Mouse (Mus musculus) fat pad, adult 2 months (tissue): ENCODE measurements around the gene Cldn14.
"Not testable (repeated sequence)": the region's sequence is repeated elsewhere in the genome, so short reads cannot be mapped to it uniquely, and the experiment has no call there.

Experiments
- DNase-seq: peaks from one replicate; pipeline ENCODE4 v3.0.0-alpha.2; 2011; ENCODE audit warnings: low read depth, low spot score; ENCODE audit errors: extremely low read depth

Gene Cldn14

DNA sequence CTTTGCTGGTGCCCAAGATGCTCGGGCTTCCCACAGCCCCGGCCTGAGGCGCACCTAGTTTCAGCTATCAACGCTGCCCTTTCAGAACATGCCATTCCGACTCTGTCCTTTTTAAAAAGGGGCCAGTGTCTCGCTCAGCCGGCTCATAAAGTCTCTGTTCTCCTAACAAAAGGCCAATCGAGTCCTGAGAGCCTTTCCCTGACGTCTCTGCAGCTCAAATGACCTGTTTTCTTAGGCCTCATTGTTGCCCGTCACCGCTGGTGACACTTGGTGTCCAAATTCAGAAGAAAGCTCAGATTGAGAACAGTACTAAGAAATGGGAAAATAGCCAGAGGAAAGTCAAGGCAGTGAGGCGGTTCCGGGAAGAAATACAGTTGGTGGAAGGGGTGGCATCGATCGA, at the start of gene Cldn14:
Gene Cldn14, minus strand, starts transcription at position 101 of the 400 bp plus-strand sequence.
- DNase-seq = no peak

DNA sequence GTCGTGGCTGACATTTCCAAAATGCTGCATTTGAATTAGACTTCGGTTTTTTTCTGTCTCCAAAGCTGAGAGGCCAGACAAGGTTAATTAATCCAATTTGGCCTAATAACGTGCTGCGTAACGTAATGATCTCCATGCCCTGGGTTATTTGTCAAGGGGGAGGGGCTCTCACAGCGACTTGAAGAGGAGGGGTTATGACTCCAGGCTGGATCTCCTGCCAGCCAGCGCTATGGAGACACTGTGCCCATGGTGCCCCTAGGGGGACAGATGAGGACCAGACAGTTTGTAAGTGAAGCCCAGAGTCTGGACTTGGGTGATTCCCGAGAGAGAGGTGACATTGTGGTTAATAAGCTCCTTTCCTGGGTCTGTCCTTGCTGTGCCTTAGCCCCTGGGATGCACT, 46.9 kb upstream of the Cldn14 start:
- DNase-seq = no peak

DNA sequence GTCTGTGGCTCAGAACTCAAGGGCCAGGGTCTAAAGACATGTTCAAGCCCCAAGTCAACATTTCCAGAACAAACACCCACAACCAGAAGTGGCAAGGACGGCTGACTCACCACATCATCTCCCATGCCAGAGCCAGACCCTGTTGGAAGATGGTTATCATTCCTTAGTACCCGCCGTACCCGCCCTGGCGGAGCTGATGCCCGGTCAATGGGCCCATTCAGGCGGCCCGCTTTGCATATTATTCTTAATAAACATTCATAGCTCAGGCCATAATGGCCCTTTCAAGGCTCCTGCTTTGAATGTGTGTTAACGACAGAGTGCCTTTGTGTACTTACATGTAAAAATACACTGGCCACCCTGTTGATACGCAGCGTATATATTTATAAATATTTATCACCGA, 46.5 kb upstream of the Cldn14 start:
- DNase-seq = no peak

DNA sequence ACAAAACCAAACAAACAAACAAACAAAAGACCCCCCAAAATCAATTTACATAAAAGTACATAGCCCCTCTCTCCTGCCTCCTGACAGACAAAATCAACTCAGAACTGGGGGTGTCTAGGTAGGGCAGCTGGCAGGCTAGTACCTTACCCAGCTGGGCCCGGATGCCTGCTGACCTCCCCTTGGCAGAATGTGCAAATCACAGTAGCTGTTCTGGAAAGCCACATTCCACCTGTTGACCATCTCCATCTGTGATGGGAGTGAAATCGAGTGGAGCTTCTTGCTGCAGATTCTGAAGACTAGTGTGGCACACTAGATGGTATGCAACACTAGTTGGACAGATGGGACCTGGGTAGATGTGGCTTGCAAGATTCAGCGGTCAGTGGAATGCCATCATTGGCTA, 41.7 kb upstream of the Cldn14 start:
- DNase-seq = no peak

DNA sequence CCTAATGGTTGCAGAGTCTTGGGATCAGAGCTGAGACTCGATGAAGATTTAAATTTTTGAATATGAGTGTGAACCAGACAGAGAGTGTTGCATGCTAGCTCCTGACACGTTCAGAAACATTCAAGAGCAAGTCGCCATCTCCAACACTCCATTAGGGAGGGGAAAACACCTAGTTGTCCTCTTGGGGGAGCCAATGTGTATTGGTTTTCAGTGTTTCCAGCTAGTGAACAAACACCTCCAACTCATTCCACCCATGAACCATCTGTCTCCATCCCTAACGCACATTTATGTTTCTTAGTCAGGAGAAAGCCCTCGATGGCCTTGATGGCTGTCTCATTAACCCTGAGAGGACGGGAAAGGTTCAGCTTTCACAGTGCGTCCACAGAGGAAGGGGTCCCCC, 36.4 kb upstream of the Cldn14 start:
- no peak for DNase-seq

DNA sequence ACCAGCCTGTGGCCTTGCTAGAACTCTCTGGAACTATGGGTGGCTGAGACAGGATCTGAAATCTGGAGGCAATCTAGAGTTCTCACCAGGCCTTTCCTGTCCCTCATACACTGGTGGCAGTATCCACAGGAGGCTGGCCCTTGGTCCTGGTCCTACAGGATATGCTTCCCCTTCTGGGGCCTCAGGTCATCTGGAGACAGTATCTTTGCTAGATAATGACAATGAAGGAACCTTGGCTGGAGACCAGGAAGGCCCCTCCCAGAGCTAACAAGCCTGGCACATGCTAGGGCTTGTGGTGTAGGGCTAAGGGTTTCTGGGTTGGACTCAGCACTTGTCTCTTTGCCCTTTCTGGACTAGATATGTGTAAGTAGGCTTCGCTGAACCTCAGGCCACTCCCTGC, 35.2 kb upstream of the Cldn14 start:
- no peak for DNase-seq

DNA sequence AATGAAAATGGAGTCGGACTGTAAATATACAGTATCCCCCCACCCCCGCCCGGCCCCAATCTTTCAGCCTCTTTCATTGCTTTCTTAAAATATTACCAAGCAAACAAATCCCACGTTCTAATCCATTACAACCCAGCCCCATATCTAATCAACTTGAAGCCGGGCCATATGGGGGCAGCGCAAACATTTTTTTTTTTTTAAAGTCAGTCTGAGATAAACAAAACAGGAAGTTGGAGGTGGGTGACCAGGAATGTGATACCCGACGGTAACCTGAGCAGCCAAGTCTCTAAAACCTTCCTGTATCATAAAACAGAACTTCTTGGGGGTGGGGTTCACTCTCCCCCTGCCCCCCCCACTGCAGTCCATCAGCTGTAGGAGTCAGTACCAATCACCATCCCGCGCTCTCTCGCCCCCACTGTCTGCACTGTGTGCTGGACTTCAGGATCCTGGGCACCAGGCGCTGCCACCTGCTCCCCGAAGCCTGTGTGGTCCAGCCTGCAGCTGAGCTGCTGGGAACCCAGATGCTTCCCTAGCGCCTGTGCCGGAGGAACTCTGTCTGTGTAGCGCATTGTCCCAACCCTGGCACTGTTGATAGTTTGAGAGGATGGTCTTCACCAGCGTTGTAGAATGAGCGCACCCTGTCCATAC, 32.6 kb upstream of the Cldn14 start:
- DNase-seq = no peak

DNA sequence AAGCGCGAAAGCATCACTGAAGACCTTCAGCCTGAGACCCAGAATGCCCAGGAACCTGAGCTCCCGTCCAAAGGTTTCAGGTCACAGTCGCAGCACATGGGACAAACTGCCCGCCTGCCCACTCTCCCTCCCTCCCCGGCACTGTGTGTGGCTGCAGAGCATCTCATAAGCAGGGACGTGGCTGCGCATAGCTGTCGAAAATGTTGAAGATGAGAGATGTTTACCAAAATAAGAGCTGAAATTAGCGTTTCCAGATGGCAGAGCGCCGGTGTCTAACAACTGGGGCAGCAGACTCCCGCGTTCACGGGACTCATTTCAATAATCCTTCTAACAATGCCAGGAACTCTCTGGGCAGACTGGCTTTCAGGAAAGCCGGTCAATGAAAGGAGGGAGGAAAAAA, 31.8 kb upstream of the Cldn14 start:
- no peak for DNase-seq

DNA sequence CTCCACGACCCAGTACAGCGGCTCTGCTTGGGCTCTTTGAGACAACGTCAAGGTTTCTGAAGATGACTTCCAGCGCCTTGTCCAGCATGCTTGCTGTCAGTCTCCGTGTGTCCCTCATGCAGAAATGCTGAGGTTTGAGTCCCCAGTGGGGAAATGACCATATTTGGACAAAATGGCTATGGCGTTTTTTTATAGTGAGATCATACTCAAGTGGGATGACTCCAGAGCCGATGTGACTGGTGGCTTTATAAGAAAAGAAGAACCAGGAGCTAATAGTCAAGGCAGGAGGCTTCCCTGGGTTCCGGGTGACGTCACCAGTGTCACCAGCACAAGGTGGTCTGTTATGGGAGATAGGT, 30.3 kb upstream of the Cldn14 start:
- no peak for DNase-seq

DNA sequence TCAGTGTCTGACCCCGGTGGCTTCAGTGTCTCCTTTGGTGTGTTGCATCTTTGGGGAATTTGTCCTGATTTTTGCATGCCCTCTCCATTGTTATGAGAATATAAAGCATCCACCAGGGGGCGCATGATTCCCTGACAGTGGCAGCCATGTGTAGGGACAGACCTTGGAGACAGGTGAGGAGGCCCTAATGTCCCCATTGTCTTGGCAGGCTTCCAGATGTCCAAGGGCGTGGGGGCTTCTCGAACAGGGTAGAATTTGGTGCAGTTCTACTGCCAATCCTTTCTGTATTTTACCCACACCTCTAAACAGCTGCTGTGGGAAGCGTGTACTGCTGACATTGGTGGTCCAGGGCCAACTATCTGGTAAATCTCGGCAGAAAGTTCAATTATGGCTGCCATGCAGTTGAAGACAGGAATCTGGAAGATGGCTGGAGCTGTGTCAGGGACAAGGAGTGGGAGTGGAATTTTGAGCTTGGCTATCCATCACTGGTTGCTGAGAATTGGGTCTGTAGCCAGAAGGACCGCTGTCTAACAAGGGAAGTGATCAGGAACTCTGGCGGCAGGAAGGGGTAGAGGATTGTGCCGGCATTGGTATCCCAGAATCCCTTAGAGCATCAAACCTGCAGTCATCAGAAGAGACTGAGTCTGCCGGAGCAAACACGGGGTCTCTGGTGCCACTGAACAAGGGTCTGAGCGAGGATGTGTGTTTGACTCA, 29.8 kb upstream of the Cldn14 start:
- DNase-seq = no peak

DNA sequence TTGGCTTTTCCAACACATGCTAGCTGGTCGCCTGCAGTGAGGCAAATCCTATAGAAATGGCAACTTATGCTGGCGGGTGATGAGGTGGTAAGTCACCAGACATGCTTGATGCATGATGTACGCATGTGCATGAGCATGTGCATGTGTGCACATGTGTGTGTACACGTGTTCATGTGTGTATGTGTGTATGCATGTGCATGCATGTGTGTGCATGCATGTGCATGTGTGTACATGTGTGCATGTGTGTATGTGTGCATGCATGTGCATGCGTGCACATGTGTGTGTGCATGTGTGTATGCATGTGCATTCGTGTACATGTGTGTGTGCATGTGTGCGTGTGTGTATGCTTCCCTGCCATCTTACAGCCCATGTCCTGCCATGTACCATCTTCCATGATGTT, 28.6 kb upstream of the Cldn14 start:
- no peak for DNase-seq

DNA sequence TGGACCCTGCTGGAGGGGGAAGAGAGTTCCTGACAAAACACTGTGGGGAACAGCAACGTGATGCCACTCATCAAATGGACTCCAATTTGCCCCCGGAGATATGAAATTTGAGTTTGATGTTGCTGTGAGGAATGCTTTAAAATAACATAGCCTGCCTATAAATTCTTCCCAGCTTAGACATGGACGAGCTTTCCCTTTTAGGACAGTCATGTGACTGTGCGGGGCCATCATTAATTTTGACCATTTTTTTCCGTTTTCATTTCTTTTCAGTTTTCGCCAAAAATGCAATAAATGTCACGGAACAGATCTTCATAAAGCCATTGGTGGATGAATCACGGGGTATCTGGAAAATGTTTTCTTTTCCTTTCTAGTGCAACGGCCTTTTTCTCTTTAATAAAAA, 25.5 kb upstream of the Cldn14 start:
- DNase-seq = no peak

DNA sequence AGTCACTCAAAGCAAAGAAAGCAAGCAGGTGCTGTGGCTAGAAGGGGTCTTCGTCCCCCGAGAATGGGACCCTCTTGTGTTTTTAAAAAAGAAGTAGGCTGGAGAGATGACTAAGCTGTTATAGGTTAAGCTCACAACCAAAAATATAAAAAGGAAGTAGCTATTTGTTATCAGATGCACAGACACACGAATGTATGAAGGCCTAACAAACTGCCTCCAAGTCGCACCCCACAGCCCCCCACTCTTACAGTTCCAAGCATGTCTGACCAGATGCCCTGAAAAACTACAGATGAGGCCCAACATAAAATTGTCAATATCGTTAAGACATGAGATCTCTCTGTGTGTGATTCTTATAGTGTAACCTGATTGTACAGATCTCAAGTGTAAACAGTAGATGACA, 23.6 kb upstream of the Cldn14 start:
- DNase-seq = no peak

DNA sequence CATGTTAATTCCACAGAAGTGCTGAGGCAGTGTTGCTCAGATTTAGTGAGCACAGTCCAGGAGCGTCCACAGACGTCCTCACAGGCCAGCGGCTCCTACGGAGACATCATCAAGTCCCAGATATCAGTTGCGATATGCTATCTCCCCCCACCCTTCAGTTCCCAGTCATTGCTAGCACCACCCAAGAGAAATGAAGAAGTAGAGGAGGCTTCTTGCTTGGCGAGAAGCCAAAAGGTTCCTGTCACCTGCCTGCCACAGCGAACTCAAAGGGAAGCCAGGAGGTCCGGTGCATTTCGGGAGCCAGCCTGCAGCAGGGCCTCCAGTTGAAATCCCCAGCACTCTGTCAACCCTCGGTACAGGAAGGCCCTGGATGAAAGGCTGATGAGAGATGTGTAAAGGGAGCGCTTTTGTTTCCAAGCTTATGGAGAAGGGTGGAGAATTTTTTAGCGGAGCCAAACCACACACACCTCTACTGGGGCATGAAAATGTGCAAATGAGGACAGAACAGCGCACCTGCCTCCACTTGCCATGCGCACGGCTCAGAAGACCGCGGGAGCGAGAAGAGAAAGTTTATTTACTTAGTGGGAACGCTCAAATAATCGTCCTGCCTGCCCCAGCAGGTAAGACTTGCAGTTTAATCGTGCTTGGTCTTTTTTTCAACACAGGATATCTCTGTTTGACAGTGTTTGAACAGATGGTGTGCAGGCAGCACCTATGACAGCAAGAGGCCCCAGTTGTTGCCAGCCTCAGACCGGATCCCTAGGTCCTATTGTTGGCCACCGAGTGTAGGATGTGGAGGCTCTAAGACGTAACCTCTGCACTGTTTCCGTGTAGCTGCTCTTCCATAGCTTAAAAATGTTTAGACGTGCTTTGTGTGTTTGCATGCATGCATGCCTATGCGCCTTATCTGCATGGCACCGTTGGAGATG, 15.0 kb upstream of the Cldn14 start:
- no peak for DNase-seq

DNA sequence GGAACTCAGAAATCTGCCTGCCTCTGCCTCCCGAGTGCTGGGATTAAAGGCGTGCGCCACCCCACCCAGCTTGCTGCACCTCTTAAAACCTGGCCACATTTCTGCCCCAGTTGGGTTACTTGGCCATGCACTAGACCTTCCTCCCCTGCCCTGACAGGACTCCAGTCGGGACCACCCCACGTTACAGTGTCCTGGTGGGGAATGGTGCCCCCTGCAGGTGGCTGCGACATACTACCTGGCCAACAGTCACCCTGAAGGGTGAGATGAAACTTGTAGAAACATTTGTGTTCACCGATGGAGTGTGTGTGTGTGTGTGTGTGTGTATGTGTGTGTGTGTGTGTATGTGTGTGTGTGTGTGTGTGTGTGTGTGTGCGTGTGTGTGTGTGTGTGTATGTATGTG, 11.1 kb upstream of the Cldn14 start:
- not testable (repeated sequence) for DNase-seq

DNA sequence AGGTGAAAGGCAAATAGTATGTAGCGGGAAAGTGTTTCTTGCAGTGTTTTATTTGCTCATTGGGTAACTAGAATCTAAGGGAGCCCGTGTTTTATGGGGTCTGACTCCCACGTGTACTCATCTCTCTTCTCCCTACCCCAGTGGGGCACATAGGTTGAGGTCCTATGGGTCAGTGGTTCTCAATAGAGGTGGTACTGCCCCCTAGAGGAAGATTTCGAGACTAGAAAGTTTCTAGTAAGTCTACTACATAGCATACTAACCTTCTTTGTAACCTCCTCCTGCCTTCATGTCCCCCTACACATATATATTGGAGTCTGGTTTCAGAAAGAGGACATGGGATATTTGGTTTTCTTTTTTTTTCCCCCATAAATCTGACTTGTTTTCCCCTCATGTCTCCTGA, 9.3 kb upstream of the Cldn14 start:
- DNase-seq = no peak

DNA sequence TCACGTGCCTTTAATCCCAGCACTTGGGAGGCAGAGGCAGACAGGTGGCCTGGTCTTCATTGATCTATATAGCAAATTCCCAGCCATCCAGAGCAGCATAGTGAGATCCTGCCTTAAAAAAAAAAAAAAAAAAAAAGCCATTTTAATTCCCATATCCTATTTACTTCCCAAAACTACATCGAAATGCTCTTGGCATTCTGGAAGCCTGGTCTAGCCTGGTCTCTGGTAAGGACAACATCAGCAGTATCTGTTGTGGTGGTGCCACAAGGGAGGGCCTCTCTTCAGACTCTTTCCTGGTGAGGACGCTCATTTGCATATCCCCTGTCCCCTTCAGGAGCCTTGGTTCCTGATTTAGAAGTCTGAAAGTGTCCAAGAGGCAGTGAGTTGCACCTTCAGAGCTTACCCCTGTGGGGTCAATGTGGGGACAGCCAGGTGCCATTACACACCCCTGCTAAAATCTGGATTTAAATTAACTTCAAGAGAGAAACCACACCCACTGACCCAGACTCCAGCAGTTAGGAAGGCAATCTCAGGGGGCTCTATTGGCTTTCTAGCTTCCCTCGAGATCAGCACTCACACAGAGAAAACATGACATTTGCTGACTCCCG, 6.0 kb upstream of the Cldn14 start:
- no peak for DNase-seq

DNA sequence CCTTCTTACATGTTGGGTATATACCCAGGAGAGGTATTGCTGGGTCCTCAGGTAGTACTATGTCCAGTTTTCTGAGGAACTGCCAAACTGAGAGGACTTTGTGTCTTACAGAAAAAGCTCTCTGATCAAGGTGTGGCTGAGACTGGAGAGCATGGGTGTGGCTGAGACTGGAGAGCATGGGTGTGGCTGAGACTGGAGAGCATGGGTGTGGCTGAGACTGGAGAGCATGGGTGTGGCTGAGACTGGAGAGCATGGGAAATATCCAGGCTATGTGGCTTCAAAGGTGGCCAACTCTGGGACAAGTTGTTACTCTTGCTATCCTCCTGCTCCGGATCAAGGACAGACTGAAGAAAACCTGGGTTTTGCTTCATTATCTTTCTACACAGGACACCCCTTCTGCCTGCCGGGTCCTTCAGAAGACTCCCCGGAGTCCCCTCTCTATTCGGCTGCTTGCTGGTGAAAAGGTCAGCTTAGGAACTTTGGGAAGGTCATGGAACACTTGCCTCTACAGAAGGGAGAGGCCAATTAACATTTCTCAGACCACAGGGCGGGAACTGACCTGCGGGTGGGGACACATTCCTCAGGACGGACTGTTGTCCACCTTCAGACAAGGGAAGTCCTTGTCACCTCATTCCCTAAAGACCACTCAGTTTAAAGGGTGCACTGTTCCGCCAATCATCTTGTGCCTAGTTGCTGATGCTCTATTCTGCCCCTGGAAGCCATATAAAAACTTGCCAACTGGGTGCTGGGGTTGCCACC, 4.9 kb upstream of the Cldn14 start:
- DNase-seq = not testable (repeated sequence)

DNA sequence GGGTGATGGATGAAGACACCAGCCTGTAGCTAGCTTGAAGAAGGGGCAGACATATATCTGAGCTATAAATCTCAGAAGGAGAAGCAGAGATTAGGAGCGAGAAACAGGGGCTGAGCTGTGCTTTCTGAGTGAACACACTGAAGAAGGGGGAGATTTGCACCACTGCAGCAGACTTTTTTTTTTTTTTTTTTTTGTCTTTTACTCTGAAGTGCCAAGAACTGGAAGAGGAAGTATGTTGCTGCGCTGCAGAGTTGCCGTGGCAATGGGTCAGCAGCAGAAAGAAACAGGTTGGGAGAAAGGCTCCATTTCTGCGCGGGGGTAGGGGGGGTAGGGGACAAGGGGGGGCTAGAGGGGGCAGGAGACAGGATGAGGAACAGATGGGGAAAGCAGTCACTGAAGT, 2.6 kb upstream of the Cldn14 start:
- DNase-seq = no peak

DNA sequence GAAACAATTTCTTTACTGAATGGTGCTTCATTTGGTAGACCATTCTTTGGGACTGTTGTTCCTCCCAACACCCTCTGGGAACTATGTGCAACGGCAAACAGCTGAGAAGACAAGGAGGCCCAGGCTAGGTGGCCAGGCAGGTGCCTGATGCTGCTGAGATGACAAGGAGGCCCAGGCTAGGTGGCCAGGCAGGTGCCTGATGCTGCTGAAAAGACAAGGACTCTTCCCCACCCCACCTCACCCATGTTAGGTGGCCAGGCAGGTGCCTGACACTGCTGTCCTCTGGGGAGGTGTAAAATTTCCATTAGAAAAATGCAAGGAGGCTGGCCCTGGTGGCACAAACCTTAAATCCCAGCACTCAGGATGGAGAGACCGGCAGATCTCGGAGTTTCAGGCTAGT, 2.0 kb upstream of the Cldn14 start:
- DNase-seq = no peak

DNA sequence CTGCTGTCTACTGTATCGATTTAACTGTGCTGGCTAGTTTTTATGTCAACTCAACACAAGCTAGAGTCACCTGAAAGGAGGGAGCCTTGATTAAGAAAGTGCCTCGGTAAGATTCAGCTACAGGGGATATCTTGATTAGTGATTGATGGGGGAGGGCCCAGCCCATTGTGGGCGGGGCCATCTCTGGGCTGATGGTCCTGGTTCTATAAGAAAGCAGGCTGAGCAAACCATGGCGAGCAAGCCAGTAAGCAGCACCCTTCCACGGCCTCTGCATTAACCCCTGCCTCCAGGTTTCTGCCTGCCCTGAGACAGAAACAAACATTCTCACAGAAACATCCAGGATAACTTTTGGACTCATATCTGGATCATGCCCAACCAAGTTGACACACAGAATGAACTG, 1.5 kb upstream of the Cldn14 start:
- DNase-seq = no peak
